In genomic region chr15:90490186-90490585, GRCm38 (mm10) we compare ENCODE assay signal across 21 mouse cellular contexts.
A peak's percentile ranks its signal among the peaks of the same experiment; 100 is the strongest.
DNase-seq lines count a peak whose midpoint lies in the region; ATAC-seq and TF ChIP-seq lines count a peak whose summit lies in the region.
"Had no signal": no experiment of that assay in that cellular context is flagged by ENCODE, and none has a peak within 500 bp of the region (broad histone marks: within the 10 kb centered on the region; RNA-seq: fewer than 3 reads in every experiment).

No protein-coding gene starts in this region.

- 79% methylated on average over 7 of the region's 7 CpGs for WGBS in liver, adult 2 months
- WGBS in liver, embryonic 11.5 days, result 77% methylated on average over 7 of the region's 7 CpGs
- 53% methylated on average over 7 of the region's 7 CpGs for WGBS in lung, embryonic 15.5 days
- WGBS in lung, postnatal 0 days, result 50% methylated on average over 7 of the region's 7 CpGs

- TF ChIP-seq CTCF in liver, adult 2 months (IDR thresholded peaks at IDR 0.05; ENCODE audit: low read depth, low read length), result no peak
- no peak for TF ChIP-seq CTCF in lung, postnatal 0 days (IDR thresholded peaks at IDR 0.05)

- DNase-seq in liver, adult 2 months (ENCODE audit: extremely low read depth, low read depth, low spot score), result peak; percentile 10
- DNase-seq in liver, embryonic 11.5 days (ENCODE audit: low spot score), result no peak
- no peak for DNase-seq in lung, postnatal 0 days (ENCODE audit: low spot score)
- DNase-seq: adrenal gland, adult 2 months; adrenal gland, postnatal 10 days; adrenal gland, postnatal 25 days; cerebellum, adult 11 months; cerebellum, adult 18-20 months; cerebellum, adult 8-10 months; cerebellum, adult 9-11 months; cerebellum, postnatal 14 days; cerebellum, postnatal 36 days; embryo, embryonic 11 days had no signal

- H3K9ac ChIP-seq in liver, adult 2 months (ENCODE audit: low read depth, low read length), result no peak overlapping the region
- H3K9ac ChIP-seq in liver, embryonic 11.5 days (ENCODE audit: low read depth, low read length), result no peak overlapping the region
- no peak overlapping the region for H3K9ac ChIP-seq in lung, embryonic 15.5 days
- no peak overlapping the region for H3K9ac ChIP-seq in lung, postnatal 0 days (replicated peaks; ENCODE audit: low read depth)
- H3K9ac ChIP-seq: embryonic facial prominence, embryonic 13.5 days; embryonic facial prominence, embryonic 15.5 days; forebrain, embryonic 12.5 days had no signal

- ATAC-seq in liver, embryonic 11.5 days (replicated peaks; ENCODE audit: low FRiP score), result no peak
- ATAC-seq in lung, embryonic 15.5 days (ENCODE audit: borderline replicate concordance, extremely low read depth, low FRiP score, low TSS enrichment), result peak; percentile 57; the same call in 1 of the 2 replicates
- no peak for ATAC-seq in lung, postnatal 0 days
- ATAC-seq: forebrain, embryonic 14.5 days; forebrain, embryonic 16.5 days had no signal

- H3K27ac ChIP-seq in liver, adult 2 months (replicated peaks; ENCODE audit: insufficient read depth, low read depth, low read length), result no peak overlapping the region
- H3K27ac ChIP-seq in liver, embryonic 11.5 days (ENCODE audit: low read depth, low read length), result no peak overlapping the region
- H3K27ac ChIP-seq in lung, embryonic 15.5 days, result no peak overlapping the region
- no peak overlapping the region for H3K27ac ChIP-seq in lung, postnatal 0 days (ENCODE audit: low read length)
- H3K27ac ChIP-seq: embryonic facial prominence, embryonic 13.5 days; embryonic facial prominence, embryonic 15.5 days; forebrain, embryonic 10.5 days; forebrain, embryonic 12.5 days had no signal

- TF ChIP-seq EP300 in lung, postnatal 0 days (IDR thresholded peaks at IDR 0.05), result no peak

- no peak for TF ChIP-seq POLR2A in liver, adult 2 months (IDR thresholded peaks at IDR 0.05; ENCODE audit: extremely low read depth, insufficient read depth, low read length)

- H3K9me3 ChIP-seq in liver, embryonic 11.5 days (ENCODE audit: control insufficient read depth, low read length), result no peaks in the 10 kb centered on the region
- H3K9me3 ChIP-seq in lung, embryonic 15.5 days, result no peaks in the 10 kb centered on the region
- H3K9me3 ChIP-seq in lung, postnatal 0 days (ENCODE audit: low read length), result no peaks in the 10 kb centered on the region
- H3K9me3 ChIP-seq: embryonic facial prominence, embryonic 13.5 days; embryonic facial prominence, embryonic 15.5 days; forebrain, embryonic 10.5 days; forebrain, embryonic 12.5 days had no signal

- no peaks in the 10 kb centered on the region for H3K79me2 ChIP-seq in liver, adult 2 months (ENCODE audit: control insufficient read depth, insufficient read depth, low read length)

- H3K4me2 ChIP-seq in liver, embryonic 11.5 days, result no peak overlapping the region
- H3K4me2 ChIP-seq in lung, embryonic 15.5 days, result no peak overlapping the region
- no peak overlapping the region for H3K4me2 ChIP-seq in lung, postnatal 0 days (replicated peaks; ENCODE audit: low read depth, low read length)
- H3K4me2 ChIP-seq: embryonic facial prominence, embryonic 13.5 days; embryonic facial prominence, embryonic 15.5 days; forebrain, embryonic 12.5 days had no signal

- H3K4me3 ChIP-seq in liver, adult 2 months (ENCODE audit: insufficient read depth, low read depth, low read length), result no peak overlapping the region
- no peak overlapping the region for H3K4me3 ChIP-seq in liver, embryonic 11.5 days (ENCODE audit: low read depth, low read length)
- no peak overlapping the region for H3K4me3 ChIP-seq in lung, embryonic 15.5 days
- no peak overlapping the region for H3K4me3 ChIP-seq in lung, postnatal 0 days (ENCODE audit: low read depth, low read length)
- H3K4me3 ChIP-seq: embryonic facial prominence, embryonic 13.5 days; embryonic facial prominence, embryonic 15.5 days; erythroblast, embryonic 14.5 days; forebrain, embryonic 10.5 days; forebrain, embryonic 12.5 days had no signal

- H3K4me1 ChIP-seq in liver, adult 2 months (ENCODE audit: control insufficient read depth, insufficient read depth, low read length), result no peaks in the 10 kb centered on the region
- H3K4me1 ChIP-seq in liver, embryonic 11.5 days (replicated peaks; ENCODE audit: control insufficient read depth, insufficient read depth, low read length), result no peaks in the 10 kb centered on the region
- H3K4me1 ChIP-seq in lung, embryonic 15.5 days, result no peaks in the 10 kb centered on the region
- no peaks in the 10 kb centered on the region for H3K4me1 ChIP-seq in lung, postnatal 0 days (ENCODE audit: insufficient read depth, low read depth, low read length)
- H3K4me1 ChIP-seq: embryonic facial prominence, embryonic 13.5 days; embryonic facial prominence, embryonic 15.5 days; forebrain, embryonic 10.5 days; forebrain, embryonic 12.5 days had no signal

- H3K36me3 ChIP-seq in liver, adult 2 months (ENCODE audit: control insufficient read depth, insufficient read depth, low read length), result no peaks in the 10 kb centered on the region
- no peaks in the 10 kb centered on the region for H3K36me3 ChIP-seq in liver, embryonic 11.5 days (ENCODE audit: control insufficient read depth, insufficient read depth, low read length)
- H3K36me3 ChIP-seq in lung, embryonic 15.5 days, result no peaks in the 10 kb centered on the region
- no peaks in the 10 kb centered on the region for H3K36me3 ChIP-seq in lung, postnatal 0 days (ENCODE audit: insufficient read depth, low read length)
- H3K36me3 ChIP-seq: embryonic facial prominence, embryonic 13.5 days; embryonic facial prominence, embryonic 15.5 days; forebrain, embryonic 10.5 days; forebrain, embryonic 12.5 days had no signal

- H3K27me3 ChIP-seq in liver, adult 2 months (ENCODE audit: control insufficient read depth, insufficient read depth, low read length), result no peaks in the 10 kb centered on the region
- H3K27me3 ChIP-seq in liver, embryonic 11.5 days (replicated peaks; ENCODE audit: control insufficient read depth, insufficient read depth, low read length), result no peaks in the 10 kb centered on the region
- no peaks in the 10 kb centered on the region for H3K27me3 ChIP-seq in lung, embryonic 15.5 days
- no peaks in the 10 kb centered on the region for H3K27me3 ChIP-seq in lung, postnatal 0 days (replicated peaks; ENCODE audit: insufficient read depth, low read length)
- H3K27me3 ChIP-seq: embryonic facial prominence, embryonic 13.5 days; embryonic facial prominence, embryonic 15.5 days; forebrain, embryonic 12.5 days had no signal
